Mouse (Mus musculus): ENCODE measurements around the gene Dact3. TPM values are rescaled to one million over a fixed set of nuclear protein-coding genes. Genes with fewer than 3 reads are reported as not detected.

Dact3 gene
- under 1 TPM in 1 of 2 experiments, not detected in 1; 0.42 TPM for polyA plus RNA-seq (2017; shearing (Covaris generic))

GRCm38 (mm10) chr7:16875310-16875325 lies at the start of gene Dact3:
TSS of gene Dact3 (plus strand) at chr7:16875317.

GRCm38 (mm10) chr7:16842645-16843063 lies 32.5 kb upstream of the Dact3 start, which contains the start of gene Prkd2:
TSS of gene Prkd2 (plus strand) at chr7:16842902.

GRCm38 (mm10) chr7:16891641-16892351 lies 16.7 kb downstream of the Dact3 start, which contains the start of gene Gng8:
TSS of gene Gng8 (plus strand) at chr7:16891786.

GRCm38 (mm10) chr7:16906281-16906680 lies 31.2 kb downstream of the Dact3 start, which contains the start of gene Ptgir:
TSS of gene Ptgir (plus strand) at chr7:16906490.

GRCm38 (mm10) chr7:16924037-16924834 lies 49.1 kb downstream of the Dact3 start, which contains the start of gene Calm3:
TSS of gene Calm3 (minus strand) at chr7:16924114.

Other genes starting within 250 kb of the Dact3 start
- 1 to 10 TPM in 1 of 2 experiments, under 1 TPM in 1; 0.60 to 1.8 TPM for gene Ceacam15, start 199.6 kb upstream of the Dact3 start, polyA plus RNA-seq (2017; shearing (Covaris generic))
- gene Ceacam9, start 153.4 kb upstream of the Dact3 start, polyA plus RNA-seq (2017; shearing (Covaris generic)) = under 1 TPM in 1 of 2 experiments, not detected in 1; 0.22 TPM
- 100 to 1,000 TPM; 133 to 165 TPM for gene Ap2s1, start 136.9 kb upstream of the Dact3 start, polyA plus RNA-seq (2017; shearing (Covaris generic))
- gene Slc1a5, start 94.0 kb upstream of the Dact3 start, polyA plus RNA-seq (2017; shearing (Covaris generic)) = 100 to 1,000 TPM; 334 to 412 TPM
- gene Strn4, start 59.4 kb upstream of the Dact3 start, polyA plus RNA-seq (2017; shearing (Covaris generic)) = 10 to 100 TPM; 68.2 to 82.5 TPM
- 10 to 100 TPM; 24.3 to 28.0 TPM for gene Fkrp, start 58.6 kb upstream of the Dact3 start, polyA plus RNA-seq (2017; shearing (Covaris generic))
- gene Prkd2, start 32.4 kb upstream of the Dact3 start, polyA plus RNA-seq (2017; shearing (Covaris generic)) = 100 to 1,000 TPM; 175 to 246 TPM
- not detected for gene Gng8, start 16.5 kb downstream of the Dact3 start, polyA plus RNA-seq (2017; shearing (Covaris generic))
- 10 to 100 TPM in 1 of 2 experiments, 1 to 10 TPM in 1; 7.2 to 27.8 TPM for gene Ptgir, start 31.2 kb downstream of the Dact3 start, polyA plus RNA-seq (2017; shearing (Covaris generic))
- gene Calm3, start 48.8 kb downstream of the Dact3 start, polyA plus RNA-seq (2017; shearing (Covaris generic)) = 100 to 1,000 TPM; 107 to 138 TPM
- 1 to 10 TPM in 1 of 2 experiments, under 1 TPM in 1; 0.06 to 1.4 TPM for gene Pnmal2, start 69.4 kb downstream of the Dact3 start, polyA plus RNA-seq (2017; shearing (Covaris generic))
- gene Pnmal1, start 84.4 kb downstream of the Dact3 start, polyA plus RNA-seq (2017; shearing (Covaris generic)) = under 1 TPM in 1 of 2 experiments, not detected in 1; 0.36 TPM
- gene Gm42372, start 107.8 kb downstream of the Dact3 start, polyA plus RNA-seq (2017; shearing (Covaris generic)) = 1 to 10 TPM; 2.3 to 2.7 TPM
- gene Ccdc8, start 117.4 kb downstream of the Dact3 start, polyA plus RNA-seq (2017; shearing (Covaris generic)) = under 1 TPM; 0.04 to 0.65 TPM
- 100 to 1,000 TPM; 111 to 125 TPM for gene Ppp5c, start 152.6 kb downstream of the Dact3 start, polyA plus RNA-seq (2017; shearing (Covaris generic))
- 1 to 10 TPM in 1 of 2 experiments, under 1 TPM in 1; 0.24 to 2.0 TPM for gene Hif3a, start 187.1 kb downstream of the Dact3 start, polyA plus RNA-seq (2017; shearing (Covaris generic))
- gene Psg16, start 198.7 kb downstream of the Dact3 start, polyA plus RNA-seq (2017; shearing (Covaris generic)) = 1 to 10 TPM in 1 of 2 experiments, under 1 TPM in 1; 0.63 to 2.5 TPM

Measured in inflammation-experienced regulatory T-cells (primary cell).